Mouse (Mus musculus): ENCODE results near the gene Nbea.
"Not testable (repeated sequence)": the region's sequence is repeated elsewhere in the genome, so short reads cannot be mapped to it uniquely, and the experiment has no call there.

Nbea gene

DNA sequence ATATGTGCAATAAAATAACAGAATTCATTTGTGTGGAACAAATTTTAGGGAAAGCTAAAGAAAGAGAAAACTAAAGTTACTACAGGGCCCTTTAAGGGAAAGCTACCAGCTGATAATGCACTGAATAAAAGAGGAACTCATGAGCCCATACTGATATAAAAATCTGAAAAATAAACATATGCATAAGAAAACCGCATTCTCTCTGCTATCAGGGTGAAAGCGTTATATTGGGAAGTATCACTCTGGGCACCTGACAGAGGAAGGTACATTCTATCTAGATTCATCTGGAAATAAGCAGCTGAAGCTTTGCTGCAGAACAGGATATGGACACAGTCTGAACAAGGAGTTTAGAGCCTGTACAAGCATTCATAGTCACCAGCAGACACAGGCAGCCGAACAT lies 148.9 kb downstream of the Nbea start:
- no peak for DNase-seq (ENCODE audit: low spot score in 2 of 2)

GRCm38 (mm10) chr3:56018494-56018893 lies 165.0 kb downstream of the Nbea start:
- DNase-seq (ENCODE audit: low spot score in 2 of 2) = no peak

DNA sequence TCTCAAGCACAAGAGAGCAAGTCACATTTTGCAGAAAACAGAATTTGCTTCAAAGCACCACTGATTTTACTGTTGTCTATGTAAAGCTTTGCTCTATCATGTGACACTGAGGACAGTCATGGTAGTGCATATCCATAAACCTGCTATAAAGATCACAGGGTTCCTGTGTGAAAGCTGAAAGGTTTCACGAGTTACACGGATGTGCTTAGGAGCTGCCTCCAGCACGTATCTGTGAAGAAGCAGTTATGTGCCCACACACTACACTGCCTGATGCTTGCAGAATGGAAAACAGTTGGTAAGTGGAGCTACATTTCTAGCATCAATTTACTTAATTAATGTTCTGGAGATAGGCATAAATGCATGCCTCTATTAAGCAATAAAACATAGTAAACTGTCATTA lies 172.4 kb downstream of the Nbea start:
- DNase-seq (ENCODE audit: low spot score in 2 of 2) = no peak

- DNase-seq (ENCODE audit: low spot score in 2 of 2) = peak in 1 of 2 experiments; percentile 30
Measured at GRCm38 (mm10) chr3:56007991-56008390, 175.5 kb downstream of the Nbea start.

- DNase-seq (ENCODE audit: low spot score in 2 of 2) = no peak
Measured at GRCm38 (mm10) chr3:56000259-56000658, 183.2 kb downstream of the Nbea start.

GRCm38 (mm10) chr3:55978361-55978760 lies 205.1 kb downstream of the Nbea start:
- DNase-seq (ENCODE audit: low spot score in 2 of 2) = no peak

DNA sequence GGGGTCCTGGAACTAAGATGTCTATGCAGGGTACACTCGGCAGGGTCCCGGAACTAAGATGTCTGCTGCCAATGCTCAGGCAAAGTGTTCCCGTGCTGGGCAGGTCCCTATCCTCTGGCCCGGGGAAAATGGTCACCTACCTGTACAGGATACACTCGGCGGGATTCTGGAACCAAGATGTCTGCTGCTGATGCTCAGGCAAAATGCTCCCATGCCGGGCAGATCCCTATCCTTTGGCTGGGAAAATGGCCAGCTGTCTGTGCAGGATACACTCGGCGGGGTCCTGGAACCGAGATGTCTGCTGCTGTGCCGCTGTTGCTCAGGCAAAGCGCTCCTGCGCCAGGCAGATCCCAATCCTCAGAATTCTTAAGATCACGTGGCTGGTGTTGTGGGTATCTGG lies 206.5 kb downstream of the Nbea start:
- not testable (repeated sequence) for DNase-seq (ENCODE audit: low spot score in 2 of 2)

DNA sequence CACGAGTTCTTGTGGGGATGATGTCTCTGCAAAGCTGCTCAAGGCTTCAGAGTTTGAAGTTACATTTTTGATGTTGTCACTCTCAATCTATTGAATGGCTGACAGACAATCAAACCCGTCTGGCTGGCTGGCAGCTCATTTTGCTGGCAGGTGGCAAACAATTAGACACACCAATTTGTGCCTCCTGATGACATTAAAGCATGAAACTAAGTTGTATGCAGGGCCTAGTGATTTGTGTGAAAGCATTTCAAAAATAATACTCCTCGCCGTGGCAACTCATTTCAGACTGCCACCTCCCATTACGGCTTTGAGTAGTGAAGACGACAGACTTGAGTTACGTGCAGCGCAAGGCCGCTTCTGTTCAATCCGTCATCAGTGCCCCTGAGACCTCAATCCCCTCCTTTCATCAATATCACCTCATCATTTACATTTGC lies 217.8 kb downstream of the Nbea start:
- DNase-seq (ENCODE audit: low spot score in 2 of 2) = no peak

- DNase-seq (ENCODE audit: low spot score in 2 of 2) = no peak
Measured at GRCm38 (mm10) chr3:55963032-55963431, 220.5 kb downstream of the Nbea start.

- no peak for DNase-seq (ENCODE audit: low spot score in 2 of 2)
Measured at GRCm38 (mm10) chr3:55949994-55950393, 233.5 kb downstream of the Nbea start.

- DNase-seq (ENCODE audit: low spot score in 2 of 2) = no peak
Measured at GRCm38 (mm10) chr3:55949148-55949547, 234.4 kb downstream of the Nbea start.

GRCm38 (mm10) chr3:55927343-55927742 lies 256.2 kb downstream of the Nbea start:
- DNase-seq (ENCODE audit: low spot score in 2 of 2) = no peak

DNA sequence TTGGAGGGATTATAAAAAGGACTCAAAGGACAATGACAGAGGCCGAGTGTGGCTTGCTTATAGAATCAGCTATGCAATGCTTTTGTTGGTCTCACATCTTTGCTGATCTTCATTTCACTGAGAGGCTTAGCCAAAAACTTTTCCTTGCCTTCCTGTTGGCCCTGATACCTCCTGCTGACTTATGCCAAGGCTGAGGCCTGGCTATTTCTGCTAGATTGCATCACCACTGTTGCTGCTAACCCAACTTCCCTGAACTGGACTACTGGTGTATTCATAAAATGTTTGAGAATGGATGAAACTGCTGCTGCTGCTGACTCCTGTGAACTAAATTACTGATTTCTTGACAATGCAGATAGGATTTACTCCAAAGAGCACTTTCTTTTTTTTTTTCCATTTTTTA lies 274.2 kb downstream of the Nbea start:
- DNase-seq (ENCODE audit: low spot score in 2 of 2) = no peak

DNA sequence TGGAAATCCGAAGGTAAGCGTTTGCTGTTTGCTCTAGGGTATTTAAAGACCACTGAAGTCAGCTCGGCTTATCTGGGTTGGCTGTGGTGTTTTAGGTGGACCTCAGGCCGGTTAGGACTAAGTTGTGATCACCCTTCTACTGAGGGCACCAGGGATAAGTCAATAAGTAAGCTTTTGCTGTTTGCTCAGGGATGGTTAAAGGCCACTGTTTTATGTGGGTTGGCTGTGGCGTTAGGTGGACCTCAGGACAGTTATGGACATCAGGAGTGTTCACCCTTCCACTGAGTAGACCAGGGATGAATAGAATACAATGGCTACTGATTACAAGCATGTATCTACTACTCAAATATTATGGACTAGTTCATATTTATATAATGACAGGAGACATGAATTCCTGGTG lies 292.9 kb downstream of the Nbea start:
- DNase-seq (ENCODE audit: low spot score in 2 of 2) = no peak

DNA sequence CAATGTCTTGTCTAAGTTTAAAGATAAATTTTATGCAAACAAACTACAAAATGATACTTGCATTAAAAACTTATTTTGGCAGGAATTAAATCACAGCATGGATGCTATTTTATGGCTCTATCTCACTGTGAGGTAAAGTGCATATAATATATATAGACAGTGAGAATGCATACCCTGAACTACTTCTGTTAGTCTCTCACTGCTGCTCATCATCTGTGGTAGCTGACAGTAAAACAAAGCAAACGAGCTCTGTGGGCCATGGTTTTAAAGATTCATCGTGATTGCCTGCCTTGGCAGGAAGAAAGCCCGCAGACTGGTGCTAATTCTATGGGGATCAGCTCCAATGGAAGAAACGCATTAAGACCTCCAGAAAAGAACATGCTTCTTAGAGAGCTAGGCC lies 294.3 kb downstream of the Nbea start:
- DNase-seq (ENCODE audit: low spot score in 2 of 2) = no peak

GRCm38 (mm10) chr3:55887829-55888210 lies 295.7 kb downstream of the Nbea start:
- DNase-seq (ENCODE audit: low spot score in 2 of 2) = no peak

- no peak for DNase-seq (ENCODE audit: low spot score in 2 of 2)
Measured at GRCm38 (mm10) chr3:55887193-55887828, 296.2 kb downstream of the Nbea start.

DNA sequence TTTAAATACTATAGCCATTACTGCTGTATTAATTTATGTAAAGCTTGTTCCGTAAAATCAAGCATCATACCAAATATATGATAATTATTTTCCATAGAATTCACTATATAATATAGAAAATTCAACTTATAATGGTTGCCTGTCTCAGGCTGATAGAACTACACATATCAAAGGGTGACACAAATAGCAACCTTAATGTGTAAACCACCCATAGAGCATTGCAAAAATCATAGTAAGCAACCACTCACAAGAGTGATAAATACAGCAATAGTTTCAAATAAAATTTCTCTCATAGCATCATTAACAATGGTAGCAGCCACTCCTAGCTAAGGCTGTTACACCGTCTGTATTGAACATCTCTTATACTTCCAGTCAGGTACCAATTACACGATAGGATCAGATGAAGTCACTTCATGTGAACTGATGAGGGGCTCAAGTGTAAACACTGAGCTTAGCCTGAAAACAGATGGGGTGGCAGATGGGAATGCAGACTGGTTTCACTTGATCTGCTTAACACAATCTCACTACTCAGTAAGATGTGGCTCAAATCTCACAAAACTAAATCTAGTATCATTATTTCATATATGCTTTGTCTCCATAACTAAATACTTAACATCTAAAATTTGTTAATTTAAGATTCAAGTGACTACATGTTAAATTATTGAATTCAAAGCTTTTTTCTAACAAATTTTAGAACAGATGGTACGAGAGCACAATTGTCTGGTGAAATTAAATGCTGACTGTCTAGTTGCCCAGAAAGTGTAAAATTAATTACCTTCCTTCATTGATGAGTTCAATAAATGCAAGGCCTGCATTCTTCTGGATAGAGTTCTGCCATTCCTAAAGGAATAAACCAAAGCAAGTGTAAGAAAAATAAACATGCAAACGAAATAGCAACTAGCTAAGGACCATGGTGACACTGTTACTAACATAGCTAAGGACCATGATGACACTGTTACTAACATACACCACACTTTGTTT lies 310.3 kb downstream of the Nbea start:
- DNase-seq (ENCODE audit: low spot score in 2 of 2) = no peak

DNA sequence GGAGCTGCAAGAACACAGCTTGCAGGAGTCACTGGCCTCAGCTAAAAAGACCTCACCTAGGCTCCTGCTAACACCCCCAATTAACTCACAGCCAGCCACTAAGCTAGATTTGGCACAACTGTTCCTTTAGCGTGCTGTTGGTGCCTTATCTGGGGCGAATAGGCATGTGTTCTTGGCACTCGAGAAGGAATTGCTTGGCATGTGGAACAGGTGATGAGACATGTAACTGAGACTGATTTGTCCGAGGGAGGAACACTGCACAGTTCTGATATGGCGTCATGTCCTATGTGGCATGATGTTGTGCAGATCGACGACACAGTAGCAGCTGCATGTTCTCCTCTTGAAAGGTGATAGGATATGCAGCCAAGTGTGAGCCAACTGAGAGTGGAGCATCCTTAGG lies 331.0 kb downstream of the Nbea start:
- no peak for DNase-seq (ENCODE audit: low spot score in 2 of 2)

DNA sequence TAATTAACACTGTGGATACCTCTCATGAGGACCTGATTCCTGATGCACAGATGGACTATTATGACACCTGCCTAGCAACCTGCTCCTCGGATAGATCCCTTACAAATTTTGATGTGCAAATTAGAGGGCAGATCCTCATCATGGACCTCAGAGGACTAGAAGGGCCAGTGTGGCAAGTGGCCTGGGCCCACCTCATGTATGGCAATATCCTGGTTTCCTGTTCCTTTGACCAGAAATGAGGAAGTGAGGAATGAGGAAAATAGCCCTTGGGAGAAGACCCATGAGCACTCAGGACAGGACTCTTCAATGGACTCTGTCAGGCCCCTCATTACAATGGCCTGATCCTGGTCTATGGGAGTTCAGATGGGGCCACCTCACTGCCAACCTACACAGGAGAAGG lies 336.4 kb downstream of the Nbea start:
- DNase-seq (ENCODE audit: low spot score in 2 of 2) = no peak

DNA sequence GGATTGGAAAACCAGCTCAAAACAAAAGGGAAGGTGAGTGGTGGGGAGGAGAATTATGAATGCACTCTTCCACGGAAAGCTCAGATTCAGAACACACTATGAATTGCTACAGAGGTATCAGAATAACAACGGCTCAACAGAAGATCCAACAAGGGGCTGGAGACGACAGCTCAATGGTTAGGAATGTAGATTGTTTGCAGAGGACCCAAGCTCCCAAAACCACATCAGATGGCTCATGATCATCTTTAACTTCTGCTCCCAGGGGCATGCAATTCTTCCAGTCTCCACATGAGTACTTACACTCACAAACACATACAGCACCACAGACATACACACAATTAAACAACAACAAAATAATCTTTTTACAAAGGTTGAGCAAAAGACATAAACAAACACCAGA lies 346.3 kb downstream of the Nbea start:
- DNase-seq (ENCODE audit: low spot score in 2 of 2) = no peak

GRCm38 (mm10) chr3:55835207-55835606 lies 348.3 kb downstream of the Nbea start:
- DNase-seq (ENCODE audit: low spot score in 2 of 2) = no peak

GRCm38 (mm10) chr3:55830226-55830625 lies 353.3 kb downstream of the Nbea start:
- no peak for DNase-seq (ENCODE audit: low spot score in 2 of 2)
